Mouse (Mus musculus) small intestine, adult 2 months (tissue): ENCODE data around the gene Dffb. TPM values are rescaled to one million over a fixed set of nuclear protein-coding genes. Genes with fewer than 3 reads are reported as not detected.

Source experiments
- H3K27ac ChIP-seq: fragments of 200-500 bp; 2 replicates; pipeline ENCODE4 v1.5.1; 2012; ENCODE audit warnings: low read depth, low read length, control low read depth, inconsistent platforms; ENCODE audit not compliant: insufficient read depth
- H3K27me3 ChIP-seq: fragments of 200-500 bp; 2 replicates; pipeline ENCODE4 v1.6.1; 2012; ENCODE audit warnings: mild to moderate bottlenecking, moderate library complexity, low read length, inconsistent platforms; ENCODE audit not compliant: control insufficient read depth, insufficient read depth
- H3K36me3 ChIP-seq: fragments of 200-500 bp; 2 replicates; pipeline ENCODE4 v1.6.1; 2012; ENCODE audit warnings: mild to moderate bottlenecking, low read length, control low read depth, inconsistent platforms; ENCODE audit not compliant: control insufficient read depth, insufficient read depth
- H3K4me1 ChIP-seq: fragments of 200-500 bp; 2 replicates; pipeline ENCODE4 v1.6.1; 2012; ENCODE audit warnings: low read length, inconsistent platforms, mixed read lengths; ENCODE audit not compliant: control insufficient read depth, insufficient read depth, insufficient read length
- H3K4me3 ChIP-seq: fragments of 200-500 bp; 2 replicates; pipeline ENCODE4 v1.5.1; 2012; ENCODE audit warnings: low read depth, mild to moderate bottlenecking, control low read depth, inconsistent platforms, low read length, moderate library complexity
- CTCF ChIP-seq: fragments of 200-500 bp; IDR thresholded peaks from 2 replicates; pipeline ENCODE4 v1.5.1; 2012; ENCODE audit warnings: low read depth, mild to moderate bottlenecking, control low read depth, inconsistent platforms, low read length, moderate library complexity, mixed read lengths; ENCODE audit not compliant: insufficient replicate concordance, insufficient read length; ENCODE audit errors: extremely low read depth
- POLR2A ChIP-seq: fragments of 200-500 bp; IDR thresholded peaks from 2 replicates; pipeline ENCODE4 v1.6.1; 2012; ENCODE audit warnings: low read depth, mild to moderate bottlenecking, control low read depth, inconsistent platforms, low read length, moderate library complexity
- WGBS: fragments of 180-500 bp; shearing (Covaris S2); methylation state at CpG from one replicate; pipeline ENCODE4 v1.1.7; 2018; 5-methylcytosine and 5-hydroxymethylcytosine counted together
- polyA plus RNA-seq: library from polyadenylated mRNA; depleted of rRNA; stranded (reverse); fragments of >200 nt; gene quantifications from 2 replicates; pipeline ENCODE4 v1.2.3, GENCODE M21; 2012

Dffb gene
- polyA plus RNA-seq, 1 experiment = 30.5 TPM

GRCm38 (mm10) chr4:153992715-153993114, 17.8 kb upstream of the Dffb start:
- no peak overlapping the region for H3K4me3 ChIP-seq
- TF ChIP-seq CTCF = no peak
- peaks cover 78% of the 10 kb centered on the region for H3K36me3 ChIP-seq
- no peaks in the 10 kb centered on the region for H3K4me1 ChIP-seq
- no peak overlapping the region for H3K27ac ChIP-seq
- 87% methylated on average over 10 of the region's 10 CpGs for WGBS
- H3K27me3 ChIP-seq = no peaks in the 10 kb centered on the region

GRCm38 (mm10) chr4:153980470-153980869, 5.5 kb upstream of the Dffb start:
- Histone ChIP-seq H3K4me1 (peaks cover 5% of the 10 kb centered on the region; the same call in 1 of the 2 replicates), H3K27ac (no peak overlapping the region), H3K4me3 (no peak overlapping the region), H3K36me3 (peaks cover 47% of the 10 kb centered on the region), H3K27me3 (no peaks in the 10 kb centered on the region)
- WGBS = 93% methylated on average over 11 of the region's 11 CpGs
- no peak for TF ChIP-seq POLR2A
- no peak for TF ChIP-seq CTCF

GRCm38 (mm10) chr4:153979243-153979642, 4.3 kb upstream of the Dffb start:
- H3K4me1 ChIP-seq = peaks cover 5% of the 10 kb centered on the region
- H3K36me3 ChIP-seq = peaks cover 36% of the 10 kb centered on the region
- H3K27ac ChIP-seq = no peak overlapping the region
- TF ChIP-seq CTCF (no peak), POLR2A (no peak)
- 72% methylated on average over 10 of the region's 10 CpGs for WGBS
- H3K27me3 ChIP-seq = no peaks in the 10 kb centered on the region
- no peak overlapping the region for H3K4me3 ChIP-seq

- Histone ChIP-seq H3K27ac (no peak overlapping the region), H3K27me3 (no peaks in the 10 kb centered on the region), H3K4me1 (peaks cover 9% of the 10 kb centered on the region), H3K4me3 (peak overlapping the region; percentile 44), H3K36me3 (peaks cover 20% of the 10 kb centered on the region)
- TF ChIP-seq POLR2A (no peak), CTCF (no peak)
- 38% methylated on average over 6 of the region's 6 CpGs for WGBS
Measured at GRCm38 (mm10) chr4:153975768-153976167, 842 bp upstream of the Dffb start.

GRCm38 (mm10) chr4:153975292-153975662, 351 bp upstream of the Dffb start:
- peaks cover 9% of the 10 kb centered on the region for H3K4me1 ChIP-seq
- H3K27ac ChIP-seq = no peak overlapping the region
- peaks cover 21% of the 10 kb centered on the region for H3K36me3 ChIP-seq
- under 1% methylated on average over 33 of the region's 33 CpGs for WGBS
- TF ChIP-seq POLR2A (no peak), CTCF (no peak)
- peak overlapping the region; percentile 99 for H3K4me3 ChIP-seq
- H3K27me3 ChIP-seq = no peaks in the 10 kb centered on the region

- TF ChIP-seq CTCF (no peak), POLR2A (no peak)
- no peaks in the 10 kb centered on the region for H3K4me1 ChIP-seq
- H3K36me3 ChIP-seq = peaks cover 56% of the 10 kb centered on the region
- H3K27me3 ChIP-seq = no peaks in the 10 kb centered on the region
- no peak overlapping the region for H3K27ac ChIP-seq
- 93% methylated on average over 2 of the region's 2 CpGs for whole genome bisulfite sequencing
- no peak overlapping the region for H3K4me3 ChIP-seq
Measured at GRCm38 (mm10) chr4:153968063-153968462, 6.9 kb downstream of the Dffb start.

- WGBS = 79% methylated on average over 2 of the region's 2 CpGs
- TF ChIP-seq POLR2A (no peak), CTCF (no peak)
- peaks cover 56% of the 10 kb centered on the region for H3K36me3 ChIP-seq
- no peaks in the 10 kb centered on the region for H3K4me1 ChIP-seq
- H3K27me3 ChIP-seq = no peaks in the 10 kb centered on the region
- H3K4me3 ChIP-seq = no peak overlapping the region
- no peak overlapping the region for H3K27ac ChIP-seq
Measured at GRCm38 (mm10) chr4:153967556-153967955, 7.4 kb downstream of the Dffb start.

- no peaks in the 10 kb centered on the region for H3K27me3 ChIP-seq
- 87% methylated on average over 5 of the region's 5 CpGs for WGBS
- H3K27ac ChIP-seq = no peak overlapping the region
- TF ChIP-seq CTCF (no peak), POLR2A (no peak)
- H3K4me3 ChIP-seq = no peak overlapping the region
- no peaks in the 10 kb centered on the region for H3K4me1 ChIP-seq
- H3K36me3 ChIP-seq = peaks cover 59% of the 10 kb centered on the region
Measured at GRCm38 (mm10) chr4:153966651-153967050, 8.3 kb downstream of the Dffb start.
